Mouse (Mus musculus): Measurements from ENCODE around the gene Cdkn1a.
A peak's percentile ranks its signal among the peaks of the same experiment; 100 is the strongest.
"Not testable (repeated sequence)": the region's sequence is repeated elsewhere in the genome, so short reads cannot be mapped to it uniquely, and the experiment has no call there.

Cdkn1a gene

GRCm38 (mm10) chr17:29060946-29061345, 29.8 kb upstream of the Cdkn1a start:
- DNase-seq: no peak

GRCm38 (mm10) chr17:29062119-29063035, 28.4 kb upstream of the Cdkn1a start:
- no peak for DNase-seq

GRCm38 (mm10) chr17:29063121-29063987, 27.4 kb upstream of the Cdkn1a start:
- no peak for DNase-seq

- DNase-seq: no peak
These were observed 26.8 kb upstream of the Cdkn1a start for GRCm38 (mm10) chr17:29063988-29064285.

GRCm38 (mm10) chr17:29065245-29065940, 25.4 kb upstream of the Cdkn1a start:
- no peak for DNase-seq

GRCm38 (mm10) chr17:29065971-29066370, 24.8 kb upstream of the Cdkn1a start:
- DNase-seq: no peak

GRCm38 (mm10) chr17:29067416-29067815, 23.4 kb upstream of the Cdkn1a start:
- not testable (repeated sequence) for DNase-seq

- DNase-seq: no peak
These were observed 22.9 kb upstream of the Cdkn1a start for GRCm38 (mm10) chr17:29067847-29068246.

GRCm38 (mm10) chr17:29069063-29069462, 21.7 kb upstream of the Cdkn1a start:
- no peak for DNase-seq

- no peak for DNase-seq
These were observed 19.0 kb upstream of the Cdkn1a start for GRCm38 (mm10) chr17:29071820-29072219.

- no peak for DNase-seq
These were observed 18.0 kb upstream of the Cdkn1a start for GRCm38 (mm10) chr17:29072701-29073307.

- DNase-seq: no peak
These were observed 17.5 kb upstream of the Cdkn1a start for GRCm38 (mm10) chr17:29073313-29073712.

GRCm38 (mm10) chr17:29074085-29074484, 16.7 kb upstream of the Cdkn1a start:
- no peak for DNase-seq

GRCm38 (mm10) chr17:29076235-29076634, 14.5 kb upstream of the Cdkn1a start:
- DNase-seq: no peak

GRCm38 (mm10) chr17:29077786-29078509, 12.8 kb upstream of the Cdkn1a start:
- no peak for DNase-seq

GRCm38 (mm10) chr17:29078519-29079383, 12.0 kb upstream of the Cdkn1a start:
- peak; percentile 18 for DNase-seq

GRCm38 (mm10) chr17:29080758-29081617, 9.8 kb upstream of the Cdkn1a start:
- no peak for DNase-seq

- no peak for DNase-seq
These were observed 9.0 kb upstream of the Cdkn1a start for GRCm38 (mm10) chr17:29081618-29082381.

- no peak for DNase-seq
These were observed 7.2 kb upstream of the Cdkn1a start for GRCm38 (mm10) chr17:29083586-29083985.

All from kidney, adult 11 months (tissue).